Mouse (Mus musculus) CD4-positive, CD25-positive, alpha-beta regulatory T cell, adult 2 months (primary cell): ENCODE results near the gene Hoxc6.

ENCODE experiments used
- DNase-seq: peaks from one replicate; pipeline ENCODE4 v3.0.0-alpha.2; 2012; ENCODE audit warnings: low read depth, low spot score

Gene Hoxc6

DNA sequence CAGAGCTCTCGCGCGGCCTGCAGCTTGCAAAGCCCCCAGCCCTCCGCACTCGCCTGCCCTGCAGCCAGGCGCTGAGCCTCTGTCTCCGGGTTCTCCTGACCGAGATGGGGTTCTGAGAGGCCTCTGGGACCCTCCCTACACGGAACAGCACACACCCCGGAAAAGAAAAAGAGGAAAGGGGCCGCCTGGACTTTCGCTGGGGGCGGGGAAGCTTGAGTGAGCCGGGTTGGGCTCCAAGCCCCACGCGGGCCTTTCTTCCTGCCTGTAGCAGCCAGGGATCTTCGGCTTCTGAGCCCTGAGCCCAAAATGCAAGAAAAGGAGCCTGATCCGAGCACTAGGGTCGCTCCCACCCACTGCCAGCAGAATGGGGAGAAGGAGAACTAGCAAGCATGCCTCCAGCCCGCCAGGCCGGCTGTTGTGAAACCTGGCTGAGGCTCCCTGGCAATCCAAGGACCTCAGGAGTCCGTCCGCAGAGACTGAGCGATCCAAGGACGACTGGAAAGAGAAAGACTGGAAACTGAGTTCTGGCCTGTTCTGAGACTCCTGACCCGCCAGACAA lies 13.9 kb downstream of the Hoxc6 start:
- DNase-seq, result no peak

DNA sequence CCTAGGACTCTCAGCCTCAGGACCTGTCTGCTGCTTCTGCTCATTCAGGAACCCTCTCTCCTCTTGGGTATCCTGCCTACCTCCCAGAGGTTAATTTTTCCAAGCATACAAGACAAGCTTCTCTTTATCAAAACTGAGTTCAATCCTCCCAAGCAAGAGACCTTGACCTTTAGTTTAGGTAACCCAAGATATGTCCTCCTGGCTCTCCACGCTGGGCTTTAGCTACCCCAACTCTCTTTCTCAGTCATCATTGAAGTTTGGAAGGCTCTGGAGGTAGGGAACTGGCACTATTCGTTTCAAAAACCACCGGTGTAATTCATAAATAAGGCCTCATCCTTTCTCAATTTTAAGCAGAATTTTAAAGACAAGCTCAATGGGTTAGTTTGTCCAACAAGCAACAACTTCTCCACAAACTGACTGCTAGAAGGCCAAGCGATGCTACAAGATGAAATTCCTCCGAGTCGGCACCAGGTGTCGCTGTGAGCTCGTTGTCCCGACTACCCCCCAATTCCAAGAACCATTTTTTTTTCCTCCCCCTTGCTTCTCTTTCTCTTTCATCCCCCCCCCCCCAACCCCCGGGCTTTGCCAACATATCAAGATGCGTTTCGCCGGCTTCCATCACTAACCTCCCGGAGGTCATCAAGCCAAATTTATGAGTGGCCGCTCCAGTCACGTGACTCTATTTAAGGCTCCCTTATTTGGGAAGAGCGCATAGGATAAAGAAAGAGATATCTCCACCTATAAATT lies 15.4 kb downstream of the Hoxc6 start:
- peak; percentile 68 for DNase-seq

DNA sequence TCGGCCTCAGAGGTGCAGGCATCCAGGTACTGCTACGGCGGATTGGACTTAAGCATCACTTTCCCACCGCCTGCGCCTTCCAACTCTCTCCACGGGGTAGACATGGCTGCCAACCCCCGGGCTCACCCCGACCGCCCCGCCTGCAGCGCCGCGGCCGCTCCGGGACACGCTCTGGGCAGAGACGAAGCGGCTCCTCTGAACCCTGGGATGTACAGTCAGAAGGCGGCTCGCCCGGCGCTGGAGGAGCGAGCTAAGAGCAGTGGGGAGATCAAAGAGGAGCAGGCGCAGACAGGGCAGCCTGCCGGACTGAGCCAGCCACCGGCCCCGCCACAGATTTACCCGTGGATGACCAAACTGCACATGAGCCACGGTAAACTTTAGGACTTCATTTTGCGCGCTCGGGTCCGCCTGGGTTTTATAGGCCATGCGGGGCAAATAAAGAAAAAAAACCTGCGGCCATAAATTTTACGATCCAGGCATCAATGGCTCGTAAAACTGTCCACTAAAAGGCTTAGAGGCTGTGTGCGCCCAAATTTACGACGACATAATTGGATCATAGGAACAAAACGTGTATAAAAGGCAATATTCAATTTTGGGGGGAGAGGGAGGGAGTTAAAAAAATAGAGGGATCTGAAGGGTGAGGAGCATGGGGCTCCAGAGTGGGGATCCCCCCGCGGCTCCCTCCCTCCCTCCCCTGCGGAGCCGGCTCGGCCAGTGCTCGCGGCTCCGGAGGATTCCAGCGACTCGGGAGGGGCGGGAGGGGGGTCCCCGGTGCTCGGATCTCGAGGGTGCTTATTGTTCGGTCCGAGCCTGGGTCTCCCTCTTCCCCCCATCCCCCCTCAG lies 16.3 kb downstream of the Hoxc6 start:
- no peak for DNase-seq

DNA sequence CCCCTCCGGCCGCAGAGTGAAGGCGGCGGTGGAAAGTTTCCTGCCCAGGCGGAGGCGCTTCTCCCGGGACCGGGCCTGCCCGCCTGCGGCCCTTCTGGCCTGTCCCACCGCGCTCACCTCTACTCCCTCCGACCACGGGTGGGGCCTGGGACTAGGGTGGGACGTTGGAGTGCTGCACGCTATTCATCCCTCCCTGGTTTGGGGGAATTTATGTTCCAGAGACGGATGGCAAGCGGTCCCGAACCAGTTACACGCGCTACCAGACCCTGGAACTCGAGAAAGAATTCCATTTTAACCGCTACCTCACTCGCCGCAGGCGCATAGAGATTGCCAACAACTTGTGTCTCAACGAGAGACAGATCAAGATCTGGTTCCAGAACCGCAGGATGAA lies 16.9 kb downstream of the Hoxc6 start:
- no peak for DNase-seq

DNA sequence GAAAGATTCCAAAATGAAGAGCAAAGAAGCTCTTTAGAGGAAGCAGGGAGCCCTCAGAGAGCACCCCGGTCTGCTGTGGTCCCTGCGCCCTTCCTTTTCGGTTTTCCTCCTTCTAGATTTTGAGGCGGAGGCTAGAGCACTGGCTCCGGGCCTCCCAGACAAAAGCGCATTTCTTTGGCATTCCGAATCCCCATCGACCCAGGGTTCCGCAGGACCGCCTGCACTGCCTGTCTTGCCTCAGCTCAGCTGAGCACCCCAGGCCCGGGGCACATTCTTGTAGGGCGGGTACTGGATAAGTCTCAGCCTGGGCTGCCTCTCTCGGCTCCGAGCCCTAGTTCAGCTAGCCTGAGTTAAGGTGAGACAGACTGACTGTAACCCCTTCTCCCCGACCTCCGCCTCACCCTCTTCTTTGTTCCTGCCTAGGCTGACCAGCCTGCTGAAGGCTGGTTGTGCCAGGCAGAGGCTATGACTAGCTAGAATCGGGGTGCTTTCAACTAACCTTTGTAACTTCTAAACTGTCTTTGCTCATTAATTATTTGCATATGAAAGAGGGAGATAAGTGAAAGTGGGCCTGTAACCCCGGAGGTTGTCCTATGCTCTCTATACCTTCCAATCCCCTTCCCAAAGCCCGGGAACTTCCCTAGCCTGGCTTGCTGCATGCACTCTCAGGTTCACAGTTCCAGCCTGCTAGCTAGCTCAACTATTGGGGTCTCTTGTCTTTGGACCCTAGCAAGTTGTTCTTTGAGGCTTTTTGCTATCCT lies 17.5 kb downstream of the Hoxc6 start:
- no peak for DNase-seq

DNA sequence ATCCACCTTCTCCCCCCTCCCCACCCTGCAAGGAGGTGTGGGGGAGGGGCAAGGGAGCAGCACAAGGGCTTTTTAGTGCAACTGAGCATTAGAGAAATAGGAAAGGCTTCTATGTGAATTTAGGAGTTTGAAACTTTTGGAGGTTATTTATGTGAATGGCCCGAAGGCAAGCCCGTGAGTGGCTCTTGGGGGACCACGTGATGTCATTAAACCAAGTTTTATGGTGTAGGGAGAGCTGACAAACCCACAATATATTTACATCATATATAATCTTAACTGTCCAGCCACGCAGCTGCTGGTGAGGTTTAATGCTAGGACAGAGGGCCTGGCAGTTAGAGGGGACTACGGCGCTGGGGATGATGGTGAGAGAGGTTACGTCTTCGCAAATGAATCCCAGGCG lies 20.6 kb downstream of the Hoxc6 start, which contains the start of gene Hoxc4:
Hoxc4 (plus strand) TSS at position 299 of the 400 bp plus-strand sequence.
- no peak for DNase-seq

DNA sequence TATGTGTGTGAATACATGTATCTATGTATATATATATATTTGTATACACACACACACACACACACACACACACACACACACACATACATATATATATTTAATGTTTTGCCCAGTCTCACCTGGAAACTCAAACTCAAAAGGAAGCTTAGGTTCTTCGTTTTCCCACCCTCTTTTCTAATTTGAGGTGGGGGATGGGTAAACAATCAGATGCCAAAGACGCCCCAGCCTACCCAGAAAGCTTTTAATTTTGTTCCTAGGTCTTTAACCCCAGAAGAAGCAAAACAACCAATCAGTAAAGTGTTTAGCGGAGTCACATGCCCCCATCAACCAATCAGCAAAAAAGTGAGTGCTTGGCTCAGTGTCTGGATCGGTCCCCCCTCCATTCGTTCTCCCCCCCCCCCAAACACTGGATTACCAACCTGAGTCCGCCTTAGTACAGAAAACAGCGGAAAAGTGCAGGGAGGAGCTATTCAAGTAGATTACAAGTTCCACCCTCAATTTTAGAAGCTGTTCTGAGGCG lies 22.9 kb downstream of the Hoxc6 start:
- DNase-seq, result no peak

DNA sequence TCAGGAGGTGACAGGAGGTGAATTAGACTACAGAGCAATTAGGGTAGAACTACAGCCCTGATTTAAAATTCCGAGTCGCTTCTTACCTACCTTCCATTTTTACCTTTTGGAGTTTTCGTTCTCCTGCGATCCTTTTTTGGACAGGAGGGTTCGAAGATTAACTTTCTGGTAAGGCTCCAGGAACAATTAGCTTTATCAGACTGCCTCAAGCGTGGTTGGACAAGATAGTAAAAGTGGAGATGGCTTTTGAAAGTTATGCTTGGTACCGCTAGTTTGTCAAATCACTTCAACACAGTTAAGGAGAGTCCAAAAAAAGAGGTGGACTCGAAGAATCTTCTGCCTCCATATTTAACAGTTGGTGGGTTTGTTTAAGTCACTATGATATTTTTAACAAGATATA lies 23.5 kb downstream of the Hoxc6 start:
- no peak for DNase-seq

DNA sequence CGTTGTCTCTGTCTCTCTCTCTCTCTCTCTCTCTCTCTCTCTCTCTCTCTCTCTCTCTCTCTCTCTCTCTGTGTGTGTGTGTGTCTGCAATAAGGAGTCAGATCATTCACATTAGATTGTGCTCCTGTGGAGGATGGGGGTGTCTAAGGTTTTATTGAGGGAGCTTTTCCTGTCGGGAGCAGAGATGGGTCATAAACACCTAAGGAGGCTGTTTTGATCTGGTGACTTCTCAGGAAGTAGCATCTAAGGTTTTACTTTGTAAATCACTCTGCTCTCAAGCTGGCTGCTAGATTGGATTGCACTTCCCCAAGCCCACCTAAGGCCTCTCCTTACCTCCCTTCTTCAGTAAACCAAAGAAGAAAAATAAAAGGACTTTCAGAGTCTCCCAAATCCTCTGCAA lies 26.1 kb downstream of the Hoxc6 start:
- DNase-seq, result no peak

DNA sequence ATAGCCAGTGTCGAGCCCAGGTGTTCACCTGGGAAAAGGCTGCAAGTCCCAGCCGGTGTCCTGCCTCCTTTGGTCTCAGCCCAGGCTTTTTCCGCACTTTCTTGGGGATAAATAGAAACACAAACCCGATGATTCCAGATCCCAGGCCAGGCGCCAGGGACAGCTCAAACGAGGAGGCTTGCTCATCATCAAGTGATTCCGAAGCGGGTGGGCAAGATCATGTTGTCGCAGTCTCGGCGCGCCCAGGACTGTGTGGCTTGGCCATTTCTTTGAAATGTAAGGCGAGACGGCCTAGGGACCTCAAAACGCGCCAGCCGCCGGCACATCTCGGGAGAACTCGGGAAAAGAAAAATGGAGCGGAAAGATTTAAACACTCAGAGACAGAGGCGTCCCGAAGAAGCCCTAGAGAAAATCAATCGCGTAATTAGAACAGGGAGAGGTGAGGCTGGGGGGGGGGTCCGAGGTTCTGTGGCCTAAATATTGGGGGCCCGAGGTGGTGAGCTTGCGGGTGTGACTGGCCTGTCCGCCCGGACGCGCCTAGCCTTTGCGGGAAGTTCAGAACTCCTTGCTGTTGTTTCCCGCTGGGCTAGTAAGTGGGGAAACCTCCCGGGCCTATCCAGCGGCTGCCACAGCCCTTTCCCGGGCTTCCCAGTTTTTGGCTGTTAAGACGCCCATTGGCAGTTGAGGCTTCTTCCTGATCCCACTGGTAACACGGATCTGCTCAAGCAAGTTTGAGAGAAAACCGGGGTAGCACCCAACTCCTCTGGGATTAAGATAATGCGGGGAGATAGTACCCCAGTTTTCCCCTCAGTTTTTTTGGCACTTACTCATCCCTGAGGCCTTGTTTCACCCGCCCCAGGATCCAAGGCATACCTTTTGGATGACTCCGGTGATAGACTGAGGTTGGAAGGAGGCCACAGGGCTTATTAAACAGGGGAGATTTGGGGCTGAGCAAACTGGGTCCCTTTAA lies 29.5 kb downstream of the Hoxc6 start:
- DNase-seq, result no peak

DNA sequence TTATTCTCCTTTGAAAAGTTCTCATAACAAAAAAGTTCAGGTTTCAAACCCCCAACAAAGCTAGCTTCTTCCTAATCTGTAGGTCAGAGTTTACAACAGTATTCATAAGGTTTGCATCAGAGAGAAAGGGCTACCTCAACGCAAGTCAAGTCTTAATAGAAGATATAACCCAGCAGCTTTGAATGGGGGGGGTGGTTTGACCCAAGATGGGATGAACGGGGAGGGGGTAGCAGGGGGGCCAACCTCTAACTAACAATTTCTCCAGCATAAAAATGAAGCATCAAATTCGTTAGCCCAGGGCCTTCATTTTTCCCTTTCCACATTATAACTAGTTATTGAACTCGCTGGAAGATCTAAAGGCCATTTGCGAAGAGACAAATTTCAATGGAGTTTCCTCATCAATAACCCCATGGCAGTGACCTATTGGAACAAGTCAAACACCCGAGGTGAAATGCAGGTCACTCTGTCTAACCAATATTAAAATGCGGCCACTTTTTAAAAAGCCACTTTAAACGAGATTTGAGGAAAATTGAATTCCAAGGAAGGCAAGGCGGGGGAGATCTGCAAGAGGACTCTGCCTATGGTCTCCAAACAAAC lies 31.0 kb downstream of the Hoxc6 start:
- no peak for DNase-seq

DNA sequence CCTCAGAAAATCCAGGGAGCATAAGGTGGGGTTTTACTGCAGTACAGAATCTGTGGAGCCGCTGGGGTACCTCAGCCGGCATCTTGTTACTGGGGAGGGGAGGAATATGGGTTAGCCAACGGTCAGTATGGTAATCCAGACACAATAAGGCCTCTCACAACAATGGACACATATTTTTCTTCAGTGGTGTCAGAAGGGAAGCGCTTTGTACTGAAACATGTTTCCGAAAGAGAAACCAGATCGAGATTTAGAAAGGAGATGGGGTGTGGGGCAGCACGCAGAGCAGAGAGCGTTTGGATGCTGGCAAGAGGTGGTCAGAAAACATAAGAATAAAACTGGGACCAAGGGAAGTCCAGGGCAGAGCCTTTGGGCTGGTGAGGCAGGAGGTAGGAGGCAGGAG lies 32.1 kb downstream of the Hoxc6 start:
- DNase-seq, result no peak

DNA sequence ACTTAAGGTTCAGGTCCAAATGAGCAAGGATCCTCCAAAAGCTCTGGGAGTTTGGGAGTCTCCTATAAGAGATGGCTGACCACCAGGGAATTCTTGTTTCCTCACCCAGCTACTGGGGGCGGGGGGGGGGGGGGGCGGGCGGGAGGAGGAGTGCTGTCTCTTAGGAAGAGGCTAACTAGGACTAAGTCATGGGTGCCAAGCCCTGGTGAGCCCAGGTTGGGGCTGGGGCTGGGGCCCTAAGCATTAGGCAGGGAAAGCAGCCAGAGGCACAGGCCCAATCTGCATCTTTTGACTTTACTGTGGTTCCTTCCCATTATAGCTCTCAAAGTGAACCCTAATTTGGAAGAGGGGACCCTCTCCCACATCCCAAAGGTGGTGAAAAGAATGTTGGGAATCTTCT lies 34.1 kb downstream of the Hoxc6 start:
- DNase-seq, result no peak

DNA sequence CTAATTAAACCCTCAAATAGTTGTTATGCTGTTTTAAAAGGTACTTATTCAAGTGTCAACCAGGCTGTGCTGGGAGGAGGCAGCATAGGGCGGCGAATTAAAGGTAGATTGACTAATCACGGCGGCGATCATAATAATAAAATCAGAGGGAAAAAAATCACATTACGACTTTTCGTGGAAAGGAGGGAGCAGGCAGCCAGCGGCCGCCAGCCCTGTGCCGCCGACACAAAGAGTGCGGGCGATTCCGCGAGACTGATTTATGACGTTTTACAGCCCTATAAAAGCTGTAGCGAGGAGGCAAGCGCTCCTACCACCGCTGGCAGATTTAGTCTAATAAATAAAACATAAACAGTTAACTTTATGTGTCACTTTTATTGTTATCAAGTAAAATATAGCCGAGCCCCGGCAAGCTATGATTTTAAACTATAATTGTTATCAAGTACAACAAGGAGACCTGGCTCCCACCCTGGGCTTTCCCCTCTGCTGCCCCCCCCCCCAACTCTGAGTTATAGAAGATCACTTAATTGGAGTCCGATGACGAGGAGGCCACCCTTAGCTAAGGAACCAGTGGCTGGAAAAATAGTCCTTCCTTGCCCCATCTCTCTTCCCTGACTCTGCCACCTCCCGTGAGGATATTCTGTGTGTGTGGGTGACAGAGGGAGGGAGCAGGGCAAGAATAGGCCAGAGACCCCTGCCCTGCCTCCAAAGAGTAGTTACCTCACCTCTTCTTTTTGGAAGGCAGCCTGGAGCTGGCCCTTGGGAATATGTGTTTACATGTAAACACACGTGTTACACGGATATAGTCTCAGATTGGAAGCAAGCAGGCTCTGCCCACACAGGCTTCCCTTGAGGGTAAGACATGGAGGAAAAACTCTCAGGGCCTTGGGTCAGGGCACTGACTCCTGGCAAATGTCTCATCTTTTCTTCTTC lies 34.9 kb downstream of the Hoxc6 start:
- DNase-seq, result no peak

DNA sequence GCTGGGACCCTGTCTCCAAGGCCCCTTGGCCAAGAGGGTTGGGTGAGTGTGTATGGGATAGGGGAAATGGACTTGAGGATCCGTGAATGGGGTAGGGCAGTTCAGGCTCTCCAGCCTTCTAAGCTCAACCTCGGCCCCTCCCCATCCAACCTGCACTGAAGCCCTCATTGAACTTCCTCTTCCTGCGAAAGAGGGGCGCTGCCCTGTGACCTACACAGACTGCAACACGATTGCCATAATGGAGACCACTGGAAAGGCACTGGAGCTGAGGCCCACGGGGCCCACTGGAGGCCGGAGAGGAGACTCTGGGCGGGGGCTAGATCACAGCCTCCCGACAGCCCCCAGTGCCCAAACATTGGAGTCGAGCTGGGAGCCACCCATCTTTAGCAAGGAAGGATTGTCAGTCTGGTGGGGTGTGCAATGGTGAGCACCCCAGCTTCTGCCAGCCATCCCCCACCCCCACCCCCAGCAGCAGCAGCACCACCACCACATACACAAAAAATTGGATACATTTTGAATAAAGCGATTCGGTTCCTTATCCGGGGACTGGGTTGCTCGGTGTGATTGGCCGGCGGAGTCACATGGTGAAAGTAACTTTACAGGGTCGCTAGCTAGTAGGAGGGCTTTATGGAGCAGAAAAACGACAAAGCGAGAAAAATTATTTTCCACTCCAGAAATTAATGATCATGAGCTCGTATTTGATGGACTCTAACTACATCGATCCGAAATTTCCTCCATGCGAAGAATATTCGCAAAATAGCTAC lies 36.2 kb downstream of the Hoxc6 start:
- DNase-seq, result no peak

DNA sequence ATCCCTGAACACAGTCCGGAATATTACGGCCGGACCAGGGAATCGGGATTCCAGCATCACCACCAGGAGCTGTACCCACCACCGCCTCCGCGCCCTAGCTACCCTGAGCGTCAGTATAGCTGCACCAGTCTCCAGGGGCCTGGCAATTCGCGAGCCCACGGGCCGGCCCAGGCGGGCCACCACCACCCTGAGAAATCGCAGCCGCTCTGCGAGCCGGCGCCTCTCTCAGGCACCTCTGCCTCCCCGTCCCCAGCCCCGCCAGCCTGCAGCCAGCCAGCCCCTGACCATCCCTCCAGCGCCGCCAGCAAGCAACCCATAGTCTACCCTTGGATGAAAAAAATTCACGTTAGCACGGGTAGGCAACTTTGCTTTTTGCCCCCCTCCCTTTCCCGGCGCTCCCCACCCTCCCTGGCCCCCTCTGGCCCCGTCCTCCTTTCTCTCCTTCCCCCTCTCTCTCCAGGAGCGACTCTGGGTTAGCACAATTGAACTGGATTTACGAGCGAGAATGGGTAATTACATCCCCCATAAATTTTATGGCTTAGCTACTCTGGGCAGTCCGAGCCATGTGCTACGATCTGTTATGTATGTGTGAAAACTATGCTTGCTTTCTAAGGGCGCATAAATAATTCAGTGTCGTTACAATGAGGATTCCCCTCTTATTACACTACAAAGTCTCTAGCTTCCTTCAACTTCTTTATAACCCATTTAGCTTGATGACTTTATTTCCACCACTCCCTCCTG lies 36.9 kb downstream of the Hoxc6 start:
- DNase-seq, result no peak

DNA sequence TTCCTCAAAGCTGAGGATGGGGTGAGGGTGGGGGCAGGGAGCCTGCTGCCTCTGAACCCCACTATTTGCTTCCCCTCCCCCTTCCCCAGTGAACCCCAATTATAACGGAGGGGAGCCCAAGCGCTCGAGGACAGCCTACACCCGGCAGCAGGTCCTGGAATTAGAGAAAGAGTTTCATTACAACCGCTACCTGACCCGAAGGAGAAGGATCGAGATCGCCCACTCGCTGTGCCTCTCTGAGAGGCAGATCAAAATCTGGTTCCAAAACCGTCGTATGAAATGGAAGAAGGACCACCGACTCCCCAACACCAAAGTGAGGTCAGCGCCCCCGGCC lies 37.5 kb downstream of the Hoxc6 start:
- no peak for DNase-seq

DNA sequence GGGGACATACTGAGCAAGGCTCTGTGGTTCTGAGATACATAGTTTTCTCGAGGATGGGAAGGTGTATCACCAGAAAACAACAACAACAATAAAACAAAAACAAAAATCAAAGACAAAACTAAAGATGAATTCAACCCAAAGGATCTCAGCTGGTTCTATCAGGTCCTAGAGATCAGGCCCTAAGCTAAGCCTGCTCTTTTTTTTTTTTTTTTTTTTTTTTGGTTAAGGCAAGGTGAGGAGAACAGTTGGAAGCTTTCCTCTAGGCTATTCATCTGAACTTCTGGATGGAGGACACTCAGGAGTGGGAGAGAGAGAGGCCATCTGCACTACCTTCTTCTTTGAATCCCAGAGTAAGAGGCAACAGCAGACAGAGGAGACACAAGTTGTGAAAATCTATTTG lies 39.5 kb downstream of the Hoxc6 start:
- DNase-seq, result no peak
